Mouse (Mus musculus) c-Kit-positive CD71-positive TER-119-positive erythroid progenitor cells, embryonic 14.5 days (primary cell): Measurements from ENCODE around the gene Orm2.

Source experiments
- DNase-seq: peaks from one replicate; pipeline ENCODE4 v3.0.0-alpha.2; 2013; ENCODE audit warnings: low spot score

Gene Orm2

GRCm38 (mm10) chr4:63405683-63406082, 43.4 kb downstream of the Orm2 start:
- no peak for DNase-seq

GRCm38 (mm10) chr4:63408247-63408646, 46.0 kb downstream of the Orm2 start:
- no peak for DNase-seq

GRCm38 (mm10) chr4:63408649-63409048, 46.4 kb downstream of the Orm2 start:
- DNase-seq, result peak; percentile 49

- no peak for DNase-seq
Measured at GRCm38 (mm10) chr4:63409317-63409907, 47.2 kb downstream of the Orm2 start.

- DNase-seq, result peak; percentile 52
Measured at GRCm38 (mm10) chr4:63409908-63410582, 47.8 kb downstream of the Orm2 start.

- DNase-seq, result peak; percentile 92
Measured at GRCm38 (mm10) chr4:63410583-63410934, 48.3 kb downstream of the Orm2 start.

GRCm38 (mm10) chr4:63411222-63411621, 49.0 kb downstream of the Orm2 start:
- no peak for DNase-seq

- DNase-seq, result no peak
Measured at GRCm38 (mm10) chr4:63414951-63415350, 52.7 kb downstream of the Orm2 start.
